ENCODE assay signal across 12 mouse cellular contexts in the genomic region with DNA sequence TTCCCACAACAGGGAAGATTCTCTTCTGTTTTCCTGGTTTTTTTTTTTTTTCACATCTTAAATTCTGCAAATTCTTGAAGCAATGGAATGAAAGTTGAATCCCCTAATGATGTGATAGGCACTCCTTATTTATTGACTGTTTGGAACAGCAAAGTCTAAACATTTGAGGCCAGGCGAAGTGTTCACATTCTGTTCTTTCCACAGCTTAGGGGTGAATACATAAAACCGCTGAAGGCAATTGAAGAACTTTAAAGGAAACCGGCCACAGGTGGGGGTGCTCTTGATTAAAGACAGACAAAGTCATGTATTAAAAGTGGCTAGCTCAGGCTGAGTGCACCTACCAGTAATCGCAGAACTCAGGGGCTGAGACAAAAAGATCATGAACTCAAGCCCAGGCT.
"Had no signal": no experiment of that assay in that cellular context is flagged by ENCODE, and none has a peak within 500 bp of the region (broad histone marks: within the 10 kb centered on the region; RNA-seq: fewer than 3 reads in every experiment).

No protein-coding gene starts in this region.

- H3K4me1 ChIP-seq: megakaryocyte, embryonic 14.5 days; midbrain, embryonic 12.5 days had no signal

- H3K9ac ChIP-seq: intestine, embryonic 15.5 days; kidney, embryonic 15.5 days; limb, embryonic 15.5 days; liver, embryonic 14.5 days; midbrain, embryonic 12.5 days; neural tube, embryonic 15.5 days had no signal

- H3K27me3 ChIP-seq: intestine, embryonic 15.5 days; megakaryocyte, embryonic 14.5 days; midbrain, embryonic 12.5 days; neural tube, embryonic 15.5 days had no signal

- DNase-seq: right cerebral cortex, adult 18-20 months; thymus, adult 18-20 months; thymus, postnatal 14 days had no signal

- H3K9me3 ChIP-seq: intestine, embryonic 15.5 days; kidney, embryonic 15.5 days; limb, embryonic 15.5 days; neural tube, embryonic 15.5 days had no signal

- H3K27ac ChIP-seq: intestine, embryonic 15.5 days; kidney, embryonic 15.5 days; limb, embryonic 15.5 days; liver, embryonic 14.5 days; macrophage; midbrain, embryonic 12.5 days; neural tube, embryonic 15.5 days had no signal

- H3K4me3 ChIP-seq: intestine, embryonic 15.5 days; kidney, embryonic 15.5 days; limb, embryonic 15.5 days; megakaryocyte, embryonic 14.5 days; midbrain, embryonic 12.5 days; myocyte; neural tube, embryonic 15.5 days had no signal

- H3K4me2 ChIP-seq: intestine, embryonic 15.5 days; kidney, embryonic 15.5 days; limb, embryonic 15.5 days; midbrain, embryonic 12.5 days; neural tube, embryonic 15.5 days had no signal

- H3K36me3 ChIP-seq: intestine, embryonic 15.5 days; kidney, embryonic 15.5 days; limb, embryonic 15.5 days; midbrain, embryonic 12.5 days; neural tube, embryonic 15.5 days had no signal
